Mouse (Mus musculus): ENCODE data around the gene Mxra7.

The Mxra7 gene

DNA sequence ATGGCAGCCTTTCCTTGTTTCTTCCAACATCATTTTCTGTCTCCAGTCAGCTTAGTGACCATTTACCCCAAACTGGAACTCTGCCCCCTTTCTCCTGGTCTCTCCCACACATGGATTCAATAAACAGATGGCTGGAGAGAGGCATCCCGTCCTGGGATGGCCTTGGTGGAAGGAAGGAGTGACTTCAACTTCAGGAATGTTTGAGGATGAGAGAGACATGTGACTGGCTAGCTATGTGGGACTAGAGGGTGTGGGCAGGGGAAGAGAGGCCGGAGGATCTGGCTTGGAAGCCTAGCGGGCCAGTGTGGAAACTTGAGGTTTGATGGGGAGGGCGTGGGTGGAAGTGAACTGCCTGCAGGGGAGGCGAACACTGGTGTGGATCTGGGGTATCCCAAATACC lies 11.1 kb downstream of the Mxra7 start:
- DNase-seq = peak; percentile 39 to 44

DNA sequence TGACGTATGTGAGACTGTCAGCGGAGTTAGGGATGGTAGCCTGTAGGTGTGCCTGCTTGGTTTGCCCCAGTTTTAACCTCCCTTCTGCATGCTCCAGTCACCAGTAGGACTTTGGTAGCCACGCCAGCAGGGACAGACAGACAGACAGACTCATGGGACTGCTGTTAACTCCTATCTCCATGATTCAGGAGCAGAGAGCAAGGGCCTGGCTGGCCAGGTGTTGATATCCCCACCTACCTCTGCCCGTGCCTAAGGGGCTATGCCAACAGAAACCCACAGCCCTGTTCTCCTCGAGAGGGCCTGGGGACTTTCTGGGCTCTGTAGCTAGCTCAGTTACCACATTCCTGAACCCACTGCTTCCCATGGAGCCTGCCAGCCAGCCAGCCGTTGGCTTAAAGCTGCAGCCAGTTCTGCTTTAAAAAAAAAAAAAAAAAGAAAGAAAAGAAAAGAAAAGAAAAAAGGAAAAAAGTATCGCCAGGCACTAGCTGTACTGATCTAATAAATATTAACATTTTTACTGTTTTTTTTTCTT lies 12.9 kb downstream of the Mxra7 start:
- DNase-seq = no peak

DNA sequence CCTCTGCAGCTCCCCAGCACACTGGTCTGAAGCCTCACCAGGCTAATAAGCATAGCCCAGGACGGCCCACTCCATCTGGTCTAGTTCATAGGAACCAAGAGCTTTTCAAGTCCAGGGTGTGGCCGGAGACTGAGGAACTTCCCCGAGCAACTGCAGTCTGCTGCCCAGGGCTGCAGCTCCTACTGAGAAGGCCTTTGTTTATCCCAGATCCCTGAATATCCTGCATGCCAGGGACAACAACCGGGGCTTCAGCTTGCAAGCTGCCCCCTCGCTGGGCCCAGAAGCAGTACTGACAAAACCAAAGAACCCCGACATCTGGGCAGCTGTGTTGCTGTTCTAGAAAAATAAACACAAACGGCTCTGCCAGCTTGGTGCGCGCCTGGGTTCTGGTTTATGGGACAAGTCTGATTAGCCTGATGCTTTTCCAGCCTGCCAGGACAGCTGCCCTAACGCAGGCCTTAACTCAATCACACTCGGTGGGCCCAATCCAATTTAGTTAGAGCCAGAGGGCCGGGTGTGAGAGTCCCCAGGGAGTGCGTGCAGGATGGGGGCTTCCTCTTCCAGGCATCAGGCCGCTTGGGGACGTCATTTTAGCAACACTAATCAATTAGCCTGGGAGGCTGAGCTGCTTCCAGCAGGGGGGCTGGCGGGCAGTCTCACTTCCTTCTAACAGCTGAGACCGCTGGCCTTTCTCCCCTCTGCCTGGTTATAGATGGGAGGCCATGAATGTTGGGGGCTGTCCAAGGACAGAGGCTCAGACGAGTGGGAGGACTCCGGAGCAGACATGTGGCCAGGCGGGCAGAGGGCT lies 13.6 kb downstream of the Mxra7 start:
- peak; percentile 53 to 64 for DNase-seq

DNA sequence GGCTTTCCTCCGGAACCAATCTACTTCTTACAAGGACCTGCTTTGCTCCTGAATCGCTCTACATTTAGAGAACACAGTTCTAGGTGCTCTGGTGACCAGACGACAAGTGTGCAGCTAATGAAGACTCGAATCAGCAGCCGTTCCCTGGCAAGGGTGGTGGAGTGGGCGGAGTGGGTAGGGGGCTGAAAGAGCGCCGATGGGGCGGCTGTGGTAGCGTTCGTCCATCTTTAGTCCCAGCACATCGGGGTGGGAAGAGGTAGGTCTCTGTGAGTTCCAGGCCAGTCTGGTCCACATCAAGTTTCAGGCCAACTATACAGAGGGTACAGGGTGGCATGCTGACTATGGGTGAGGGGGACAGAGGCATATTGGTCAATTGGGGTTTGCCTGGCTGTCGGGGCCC lies 14.2 kb downstream of the Mxra7 start:
- DNase-seq = no peak

DNA sequence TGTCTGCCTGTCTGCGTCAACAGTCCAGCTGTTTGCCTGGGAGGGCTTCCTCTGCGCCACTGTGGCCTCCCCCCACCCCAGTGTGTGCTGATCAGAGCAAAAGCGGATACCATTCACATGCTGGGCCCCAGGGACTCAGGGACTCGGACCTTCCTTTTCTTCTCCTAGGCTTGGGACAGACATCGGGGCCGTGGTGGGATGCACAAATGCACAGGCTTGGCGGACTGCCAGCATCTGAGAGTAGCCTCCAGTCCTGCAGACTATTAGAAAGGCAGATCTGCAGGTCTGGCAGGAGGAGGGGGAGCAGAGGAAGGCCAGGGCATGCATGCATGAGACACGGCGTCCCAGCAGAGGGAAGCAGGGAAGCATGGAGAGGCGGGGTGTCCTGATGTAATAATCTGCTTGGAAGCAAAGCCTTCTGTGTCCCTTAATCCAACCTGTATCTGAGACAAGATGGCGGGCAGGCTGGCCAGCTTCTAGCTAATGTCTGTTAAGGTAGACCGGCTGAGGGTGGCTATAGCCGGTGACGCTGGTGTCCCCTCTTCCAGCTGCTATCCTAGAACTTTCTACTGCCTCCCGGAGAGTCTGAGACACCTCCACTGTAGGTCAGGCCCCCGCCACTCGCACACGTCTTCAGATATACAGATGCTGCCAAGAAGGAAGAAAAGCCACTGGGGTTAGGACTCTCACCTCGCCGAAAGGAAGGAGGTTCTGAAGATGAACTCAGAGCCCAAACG lies 14.9 kb downstream of the Mxra7 start:
- DNase-seq = no peak

DNA sequence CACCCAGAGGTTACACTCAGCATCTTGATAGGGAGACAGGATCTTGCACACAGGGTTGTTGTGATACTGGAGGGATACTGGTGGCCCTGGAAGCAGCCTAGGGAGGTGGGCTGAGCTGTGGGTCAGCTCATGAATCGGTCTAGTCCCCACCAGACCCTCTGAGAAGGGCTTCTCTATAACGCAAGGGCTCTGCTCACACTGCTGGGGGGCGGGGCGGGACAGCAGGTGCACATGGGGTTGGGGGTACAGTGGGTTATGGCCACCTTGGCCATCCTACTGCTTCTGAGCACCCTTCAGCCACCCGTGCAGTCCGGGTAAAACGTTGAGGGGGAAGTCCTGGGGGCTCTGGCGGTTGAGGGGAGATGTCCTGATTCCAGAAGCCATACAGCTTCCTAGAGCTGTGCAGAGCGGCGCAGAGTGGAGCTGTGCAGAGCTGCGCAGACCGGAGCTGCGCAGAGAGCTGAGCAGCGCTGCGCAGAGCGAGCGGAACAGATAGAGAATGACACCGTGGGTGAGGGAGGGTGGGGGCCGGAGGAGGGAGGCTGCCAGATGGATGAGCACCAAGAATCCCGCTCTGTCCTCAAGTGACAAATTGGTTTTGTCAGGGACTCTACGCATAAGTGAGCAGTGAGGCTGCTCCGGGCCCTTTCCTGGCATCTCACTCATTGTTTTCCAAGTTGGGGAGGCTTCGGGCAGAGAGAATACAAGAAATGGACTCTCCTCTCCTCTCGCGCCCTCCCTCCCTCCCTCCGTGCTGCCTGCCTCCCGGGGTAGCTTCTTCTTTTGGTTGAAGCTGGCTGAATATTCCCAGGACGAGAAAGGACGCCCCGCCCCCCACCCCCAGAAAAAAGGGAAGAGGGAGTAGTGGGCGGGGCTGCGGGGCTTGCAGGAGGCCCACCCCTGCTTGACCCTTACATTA lies 16.6 kb downstream of the Mxra7 start:
- peak; percentile 37 to 42 for DNase-seq

DNA sequence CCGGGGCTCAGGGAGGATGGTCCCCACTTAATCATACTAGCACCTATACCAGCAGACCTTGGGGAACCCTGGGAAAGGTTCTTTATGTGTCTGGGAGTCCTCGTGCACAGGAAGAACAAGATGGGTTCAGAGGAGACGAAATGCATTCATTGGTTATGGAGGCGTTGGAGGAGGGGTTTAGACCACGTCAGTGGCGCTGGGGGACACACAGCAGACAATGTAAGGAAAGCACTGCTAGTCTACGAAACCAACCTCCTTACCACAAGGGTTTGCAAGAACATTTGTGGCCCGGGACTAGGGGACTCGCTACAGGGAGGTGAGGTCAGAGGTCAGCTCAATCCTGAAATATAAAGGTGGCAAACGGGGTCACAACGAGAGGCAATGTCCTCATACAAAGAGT lies 17.3 kb downstream of the Mxra7 start:
- DNase-seq = no peak

DNA sequence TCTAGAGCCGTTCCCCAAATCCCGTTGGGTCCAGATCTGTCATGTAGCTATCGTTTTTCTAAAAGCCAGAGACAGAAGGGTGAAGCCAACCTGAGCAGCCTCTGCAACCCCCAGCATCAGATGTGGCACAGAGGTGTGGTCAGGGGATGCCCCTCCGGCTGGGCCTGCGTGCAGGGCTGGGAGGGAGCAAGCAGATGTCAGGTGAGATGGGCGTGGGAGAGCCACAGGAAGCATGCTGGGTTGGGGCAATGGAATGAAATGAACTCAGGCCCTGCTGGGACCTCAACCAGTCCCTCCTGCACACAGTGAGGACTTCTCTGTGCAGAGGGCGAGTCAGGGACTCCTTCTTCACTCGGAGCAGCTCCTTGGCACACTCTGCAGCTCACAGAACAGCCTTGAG lies 18.3 kb downstream of the Mxra7 start:
- DNase-seq = no peak

DNA sequence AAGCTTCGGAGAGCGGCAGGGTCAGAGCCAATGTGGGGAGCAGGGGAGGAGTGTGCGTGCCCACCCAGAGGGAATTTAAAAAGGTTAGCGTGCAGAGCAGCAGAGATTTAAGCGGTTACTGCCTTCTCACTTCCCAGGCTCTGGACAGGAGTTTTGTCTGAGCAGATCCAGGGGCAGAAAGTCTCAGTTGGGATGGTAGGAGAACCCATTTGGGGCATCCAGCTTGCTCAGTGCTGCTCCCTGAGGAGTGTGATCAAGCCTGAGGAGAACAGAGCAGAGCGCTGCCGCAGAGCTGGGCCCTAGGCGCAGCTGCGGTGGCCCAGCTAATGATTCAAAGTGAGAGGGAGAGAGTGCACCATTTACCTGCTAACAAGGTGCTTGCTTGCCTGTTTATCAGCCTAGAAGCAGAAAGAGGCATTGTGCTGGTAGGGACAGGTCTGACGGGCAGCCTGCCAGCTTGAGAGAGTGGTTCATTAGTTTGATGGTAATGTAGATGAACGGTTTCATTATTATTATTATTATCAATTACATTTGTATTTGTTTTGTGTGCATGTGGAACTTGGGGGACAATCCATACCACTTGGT lies 18.9 kb downstream of the Mxra7 start:
- DNase-seq = no peak

DNA sequence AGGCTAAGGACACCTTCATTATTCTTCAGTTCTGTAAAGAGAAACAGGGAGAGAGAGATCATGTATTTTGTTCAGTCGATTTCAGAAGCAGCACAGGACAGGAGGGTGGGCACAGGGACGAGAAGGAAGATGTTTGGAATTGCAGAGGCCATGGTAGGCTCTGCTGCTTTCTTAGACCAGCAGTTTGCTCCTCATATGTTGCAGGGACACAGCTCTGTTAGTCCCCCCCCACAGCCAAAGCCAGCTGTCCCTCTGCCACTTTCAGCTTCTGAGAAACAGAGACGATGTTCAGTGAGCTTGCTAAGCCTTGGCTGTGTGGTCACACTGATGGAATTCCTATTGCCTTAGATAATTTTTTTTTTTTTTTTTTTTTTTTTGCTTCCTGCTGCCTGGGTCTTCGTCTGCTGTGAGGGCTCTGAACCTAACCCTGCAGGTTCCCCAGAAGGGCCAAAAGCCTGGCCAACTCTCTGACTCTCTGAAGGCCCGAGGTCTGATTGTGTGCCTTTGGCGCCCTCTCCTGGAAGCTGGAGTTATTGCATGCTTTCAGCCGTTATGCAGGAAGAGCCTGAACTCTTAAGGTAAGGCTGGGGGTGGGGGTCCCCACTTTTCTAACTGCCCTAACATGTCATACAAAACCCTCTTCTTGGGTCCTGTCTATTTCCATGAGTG lies 19.8 kb downstream of the Mxra7 start:
- peak; percentile 83 to 88 for DNase-seq

DNA sequence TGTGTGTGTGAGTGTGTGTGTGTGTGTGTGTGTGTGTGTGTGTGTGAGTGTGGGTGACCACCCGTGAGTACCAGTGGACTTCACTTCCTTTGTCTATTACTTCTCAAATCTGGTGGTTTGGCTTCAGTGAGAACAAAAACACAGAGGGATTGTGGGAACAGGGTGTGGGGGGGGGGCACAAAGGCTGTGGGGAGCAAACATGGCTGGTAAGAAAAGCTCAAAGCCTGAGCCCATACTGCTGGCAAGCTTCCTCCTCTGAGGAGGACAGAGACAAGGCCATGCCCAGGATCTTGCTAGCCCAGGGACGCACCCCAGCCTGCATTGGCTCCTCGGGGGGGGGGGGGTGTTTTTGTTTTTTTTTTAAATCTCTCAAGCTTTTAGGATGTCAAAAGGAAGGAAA lies 20.3 kb downstream of the Mxra7 start:
- no peak for DNase-seq

DNA sequence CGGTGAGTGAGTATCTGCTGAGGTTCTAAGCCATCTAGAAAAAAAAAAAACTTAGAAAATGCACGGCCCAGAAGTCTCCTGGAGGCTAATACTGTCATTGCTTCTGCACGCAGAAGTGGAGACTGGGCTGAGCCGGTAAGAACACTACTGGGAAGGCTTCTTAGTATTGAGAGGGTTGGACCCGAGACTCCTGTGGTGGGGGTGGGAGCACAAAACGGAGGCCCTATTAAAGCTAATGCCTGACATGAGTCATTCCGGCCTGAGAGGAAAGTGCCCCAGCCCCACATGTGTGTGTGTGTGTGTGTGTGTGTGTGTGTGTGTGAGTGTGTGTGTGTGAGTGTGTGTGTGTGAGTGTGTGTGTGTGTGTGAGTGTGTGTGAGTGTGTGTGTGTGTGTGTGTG lies 20.7 kb downstream of the Mxra7 start:
- no peak for DNase-seq

DNA sequence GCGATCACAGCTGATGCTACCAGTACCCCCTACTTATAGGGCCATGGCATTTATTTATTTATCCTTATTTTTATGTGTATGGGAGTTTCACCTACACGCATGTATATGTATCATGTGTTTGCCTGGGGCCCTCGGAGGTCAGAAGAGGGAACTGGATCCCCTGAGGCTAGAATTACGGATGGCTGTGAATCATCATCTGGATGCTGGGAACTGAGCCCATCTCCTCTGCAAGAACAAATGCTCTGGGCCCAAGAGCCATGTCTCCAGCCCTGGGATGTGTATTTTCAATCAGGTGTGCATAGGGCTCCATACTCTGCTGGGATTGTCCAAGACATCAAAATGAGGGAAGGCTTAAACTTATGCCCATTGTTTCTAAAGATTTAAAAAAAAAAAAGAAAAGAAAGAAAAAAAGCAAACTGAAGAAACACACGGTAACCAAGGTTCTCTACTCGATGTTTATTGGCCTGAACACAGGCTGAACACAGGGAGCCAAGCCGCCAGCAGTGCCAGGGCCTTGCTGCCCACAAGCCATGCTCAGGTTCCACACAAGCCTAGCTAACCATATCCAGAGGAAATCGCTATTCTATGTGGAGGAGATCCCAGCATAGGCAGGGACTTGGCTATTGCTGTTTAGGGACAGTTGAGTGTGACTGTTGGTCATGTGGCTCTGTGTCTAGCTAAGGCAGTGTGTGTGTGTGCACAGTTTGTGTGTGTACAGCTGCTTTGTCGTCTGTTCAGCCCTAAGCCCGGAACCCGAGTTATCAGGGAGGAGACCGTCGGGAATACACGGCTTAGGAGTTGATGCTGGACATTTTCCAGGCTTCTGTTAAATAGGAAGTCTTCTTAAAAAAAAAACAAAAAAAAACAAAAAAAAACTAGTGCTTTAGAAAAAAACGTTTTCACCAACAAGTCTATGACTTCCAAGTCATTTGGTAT lies 21.4 kb downstream of the Mxra7 start:
- DNase-seq = no peak

DNA sequence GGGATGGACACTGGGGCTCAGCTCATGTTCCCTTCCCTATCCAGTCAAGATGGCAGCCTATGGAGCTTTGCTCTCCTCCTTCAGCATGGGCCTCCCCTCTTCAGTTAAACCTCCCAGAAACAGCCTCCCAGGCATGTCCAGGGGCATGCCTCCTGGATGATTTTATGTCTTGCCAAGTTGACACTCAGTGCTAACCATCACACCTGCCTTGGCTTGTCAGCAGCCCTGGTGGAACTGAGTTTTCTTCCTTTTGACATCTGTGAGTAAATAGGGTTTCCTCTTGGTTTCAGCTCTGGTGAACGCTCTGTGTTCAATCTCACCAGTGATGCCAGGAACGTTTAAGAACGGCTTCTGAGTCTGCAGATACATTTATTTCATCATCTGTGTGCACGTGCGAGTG lies 25.1 kb downstream of the Mxra7 start:
- no peak for DNase-seq

DNA sequence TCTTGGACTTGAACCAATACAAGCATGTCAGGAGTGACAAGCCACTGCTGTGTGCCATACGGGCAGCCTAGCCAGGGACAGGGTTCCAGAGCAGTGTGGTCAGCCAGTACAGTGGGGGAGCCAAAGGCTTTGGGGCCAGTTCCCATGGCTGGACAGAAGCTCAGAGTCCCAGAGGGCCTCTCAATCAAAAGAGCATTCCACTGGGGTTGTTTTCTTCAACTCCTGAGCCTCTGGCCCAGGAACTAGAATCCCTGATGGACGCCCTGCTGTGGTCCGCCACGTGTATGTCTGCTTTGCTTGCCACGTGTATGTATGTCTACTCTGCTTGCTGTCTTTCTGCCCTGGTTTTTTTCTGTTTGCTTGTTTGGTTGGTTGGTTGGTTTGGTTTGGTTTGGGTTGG lies 26.7 kb downstream of the Mxra7 start:
- no peak for DNase-seq

DNA sequence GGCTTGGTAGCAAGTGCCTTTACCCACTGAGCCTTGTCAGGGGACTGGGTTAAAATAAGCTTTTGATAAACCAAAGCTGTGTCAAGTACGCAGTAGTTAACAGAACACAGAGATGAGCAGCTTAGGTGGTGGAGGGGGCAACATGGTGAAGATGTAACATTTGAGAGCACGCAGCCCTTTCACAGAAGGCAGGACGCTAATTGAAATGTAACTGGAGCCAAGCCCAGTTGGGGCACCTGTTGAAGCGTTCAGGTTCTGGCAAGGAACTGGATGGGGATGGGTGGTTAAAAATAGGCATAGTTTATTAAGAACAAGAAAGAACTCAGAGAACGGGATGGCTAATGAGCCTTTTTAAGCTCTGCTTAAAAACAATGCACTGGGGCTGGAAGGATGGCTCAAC lies 28.5 kb downstream of the Mxra7 start:
- DNase-seq = no peak

DNA sequence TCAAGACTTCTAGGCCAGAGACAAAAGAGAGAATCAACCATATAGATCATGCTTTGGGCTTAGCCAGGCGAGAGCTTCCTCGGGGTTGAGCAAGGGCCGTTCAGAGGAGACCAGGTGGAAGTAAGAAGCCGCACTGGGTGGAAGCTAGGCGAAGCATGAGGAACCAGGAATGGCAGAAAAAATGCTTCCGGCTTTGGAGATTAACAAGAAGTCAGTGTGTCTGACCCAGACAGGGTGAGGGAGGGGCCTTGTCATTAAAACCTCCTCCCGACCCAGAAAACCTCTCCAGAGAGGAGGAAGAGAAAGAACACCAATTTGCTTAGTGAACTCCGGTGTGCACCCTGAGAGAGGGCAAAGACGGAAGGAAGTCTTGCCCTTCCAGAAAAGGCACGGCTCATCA lies 43.6 kb downstream of the Mxra7 start:
- DNase-seq = no peak

DNA sequence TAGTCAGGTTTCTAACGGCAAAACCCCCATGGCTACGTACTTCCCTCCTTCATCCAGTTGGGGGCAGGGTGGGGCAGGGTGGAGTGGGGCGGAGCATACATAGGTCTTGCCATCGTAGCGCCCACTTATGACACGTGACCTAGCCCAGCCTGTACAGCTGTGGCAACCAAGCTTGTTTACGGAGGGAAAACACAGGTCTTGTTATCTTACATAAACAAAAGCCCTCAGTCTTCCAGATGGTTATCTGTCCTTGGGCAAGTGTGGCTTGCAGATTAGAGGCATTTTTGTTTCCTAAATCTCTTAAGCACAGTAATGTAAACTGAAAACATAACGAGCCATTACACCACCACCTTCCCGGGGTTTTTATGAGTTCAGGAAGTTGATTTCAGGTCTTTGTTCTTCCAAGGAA lies 45.1 kb downstream of the Mxra7 start:
- DNase-seq = peak; percentile 62 to 76

DNA sequence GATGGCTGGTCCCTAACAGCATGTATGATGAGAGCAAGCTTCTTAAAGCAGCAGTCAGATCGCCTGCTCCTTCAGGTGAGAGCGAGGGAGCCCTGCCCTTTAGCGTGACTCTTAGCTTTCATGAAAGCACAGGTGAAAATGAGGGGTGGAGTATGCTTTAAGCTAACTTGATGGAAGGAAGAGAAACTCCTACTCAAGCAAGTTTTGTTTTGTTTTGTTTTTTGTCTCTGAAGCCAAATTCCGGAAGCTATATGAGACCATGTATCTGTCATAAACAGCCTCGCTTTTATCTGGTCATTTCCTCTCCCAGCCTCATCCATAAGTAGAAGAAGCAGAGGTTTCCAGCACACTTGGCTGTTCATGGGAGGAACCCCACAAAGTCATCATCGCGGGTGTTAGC lies 52.4 kb downstream of the Mxra7 start, which contains the start of gene St6galnac1:
TSS of gene St6galnac1 (minus strand) at position 101 of the 400 bp plus-strand sequence.
- no peak for DNase-seq

DNA sequence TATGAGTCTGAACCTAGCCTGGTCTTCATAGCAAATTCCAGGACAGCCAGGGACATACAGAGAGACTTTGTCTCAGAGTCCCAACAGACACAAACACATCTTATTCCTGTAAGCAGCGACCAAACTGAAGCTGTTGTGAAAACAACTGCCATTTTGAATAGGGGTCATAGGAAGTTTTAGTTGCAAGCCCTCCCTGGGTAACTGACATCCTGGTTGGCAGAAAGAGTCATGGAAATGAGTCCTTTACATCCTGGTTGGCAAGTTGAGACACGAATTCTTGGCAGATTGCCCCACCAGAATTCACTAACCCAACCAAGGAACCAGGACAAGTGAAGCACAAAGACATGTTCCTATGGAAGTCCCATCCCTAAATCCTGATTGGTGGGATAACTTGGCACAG lies 54.6 kb downstream of the Mxra7 start:
- DNase-seq = no peak

DNA sequence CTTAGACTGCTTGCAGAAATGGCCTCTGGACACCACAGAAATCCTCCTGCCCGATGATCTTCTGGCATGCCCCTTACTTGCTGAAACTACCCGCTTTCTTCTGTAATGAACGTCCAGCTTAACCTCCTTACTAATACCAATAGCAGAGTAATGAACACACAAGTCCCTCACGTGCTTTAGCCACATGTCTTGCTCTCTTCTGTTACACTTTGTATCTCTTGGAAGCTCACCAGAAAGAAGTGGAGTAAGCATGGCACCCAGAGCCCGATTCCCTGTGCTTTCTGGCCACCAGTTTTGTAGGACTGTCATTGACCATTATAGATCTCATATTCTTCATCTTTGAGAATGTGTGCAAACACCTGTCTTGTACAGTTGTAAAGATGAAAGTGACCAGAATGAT lies 58.0 kb downstream of the Mxra7 start:
- DNase-seq = no peak
